Mouse (Mus musculus): ENCODE measurements at regions not wholly inside any gene's neighbourhood (a gene's known extent, or its start where the extent isn't known, plus 50 kb on each side); places are given as distances from the start of the nearest gene placed in this dataset.

GRCm38 (mm10) chr3:81482742-81483141, 446.5 kb downstream of the Pdgfc start:
- DNase-seq (ENCODE audit: extremely low spot score in 1 of 2, low spot score in 1 of 2), result no peak

GRCm38 (mm10) chr3:81483363-81483762, 447.1 kb downstream of the Pdgfc start:
- DNase-seq (ENCODE audit: extremely low spot score in 1 of 2, low spot score in 1 of 2), result no peak

GRCm38 (mm10) chr3:81505316-81505715, 427.1 kb upstream of the Ctso start:
- no peak for DNase-seq (ENCODE audit: extremely low spot score in 1 of 2, low spot score in 1 of 2)

- DNase-seq (ENCODE audit: extremely low spot score in 1 of 2, low spot score in 1 of 2), result no peak
Observed at GRCm38 (mm10) chr3:81508611-81509010, 423.8 kb upstream of the Ctso start.

GRCm38 (mm10) chr3:81521804-81522203, 410.6 kb upstream of the Ctso start:
- DNase-seq (ENCODE audit: extremely low spot score in 1 of 2, low spot score in 1 of 2), result no peak

GRCm38 (mm10) chr3:81530872-81531271, 401.5 kb upstream of the Ctso start:
- no peak for DNase-seq (ENCODE audit: extremely low spot score in 1 of 2, low spot score in 1 of 2)

GRCm38 (mm10) chr3:81535448-81536205, 396.8 kb upstream of the Ctso start:
- no peak for DNase-seq (ENCODE audit: extremely low spot score in 1 of 2, low spot score in 1 of 2)

- DNase-seq (ENCODE audit: extremely low spot score in 1 of 2, low spot score in 1 of 2), result no peak
Observed at GRCm38 (mm10) chr3:81554773-81555172, 377.6 kb upstream of the Ctso start.

- no peak for DNase-seq (ENCODE audit: extremely low spot score in 1 of 2, low spot score in 1 of 2)
Observed at GRCm38 (mm10) chr3:81562610-81563258, 369.7 kb upstream of the Ctso start.

GRCm38 (mm10) chr3:81563858-81564756, 368.3 kb upstream of the Ctso start:
- no peak for DNase-seq (ENCODE audit: extremely low spot score in 1 of 2, low spot score in 1 of 2)

- DNase-seq (ENCODE audit: extremely low spot score in 1 of 2, low spot score in 1 of 2), result no peak
Observed at GRCm38 (mm10) chr3:81564757-81565063, 367.7 kb upstream of the Ctso start.

- no peak for DNase-seq (ENCODE audit: extremely low spot score in 1 of 2, low spot score in 1 of 2)
Observed at GRCm38 (mm10) chr3:81583387-81584027, 348.9 kb upstream of the Ctso start.

GRCm38 (mm10) chr3:81589109-81589508, 343.3 kb upstream of the Ctso start:
- no peak for DNase-seq (ENCODE audit: extremely low spot score in 1 of 2, low spot score in 1 of 2)

- no peak for DNase-seq (ENCODE audit: extremely low spot score in 1 of 2, low spot score in 1 of 2)
Observed at GRCm38 (mm10) chr3:81629157-81629556, 303.2 kb upstream of the Ctso start.

GRCm38 (mm10) chr3:81658490-81658889, 273.9 kb upstream of the Ctso start:
- DNase-seq (ENCODE audit: extremely low spot score in 1 of 2, low spot score in 1 of 2), result no peak

- DNase-seq (ENCODE audit: extremely low spot score in 1 of 2, low spot score in 1 of 2), result no peak
Observed at GRCm38 (mm10) chr3:81661620-81662019, 270.8 kb upstream of the Ctso start.

- no peak for DNase-seq (ENCODE audit: extremely low spot score in 1 of 2, low spot score in 1 of 2)
Observed at GRCm38 (mm10) chr3:81666262-81666661, 266.1 kb upstream of the Ctso start.

- no peak for DNase-seq (ENCODE audit: extremely low spot score in 1 of 2, low spot score in 1 of 2)
Observed at GRCm38 (mm10) chr3:81676570-81676969, 255.8 kb upstream of the Ctso start.

- DNase-seq (ENCODE audit: extremely low spot score in 1 of 2, low spot score in 1 of 2), result no peak
Observed at GRCm38 (mm10) chr3:81701974-81702697, 230.3 kb upstream of the Ctso start.

- no peak for DNase-seq (ENCODE audit: extremely low spot score in 1 of 2, low spot score in 1 of 2)
Observed at GRCm38 (mm10) chr3:81718911-81719310, 213.5 kb upstream of the Ctso start.
